Mouse (Mus musculus) small intestine, adult 2 months (tissue): ENCODE measurements around the gene Rad51b. TPM values are rescaled to one million over a fixed set of nuclear protein-coding genes. Genes with fewer than 3 reads are reported as not detected.

Experiments
- H3K27ac ChIP-seq: fragments of 200-500 bp; 2 replicates; pipeline ENCODE4 v1.5.1; 2012; ENCODE audit warnings: low read depth, low read length, control low read depth, inconsistent platforms; ENCODE audit not compliant: insufficient read depth
- H3K27me3 ChIP-seq: fragments of 200-500 bp; 2 replicates; pipeline ENCODE4 v1.6.1; 2012; ENCODE audit warnings: mild to moderate bottlenecking, moderate library complexity, low read length, inconsistent platforms; ENCODE audit not compliant: control insufficient read depth, insufficient read depth
- H3K36me3 ChIP-seq: fragments of 200-500 bp; 2 replicates; pipeline ENCODE4 v1.6.1; 2012; ENCODE audit warnings: mild to moderate bottlenecking, low read length, control low read depth, inconsistent platforms; ENCODE audit not compliant: control insufficient read depth, insufficient read depth
- H3K4me1 ChIP-seq: fragments of 200-500 bp; 2 replicates; pipeline ENCODE4 v1.6.1; 2012; ENCODE audit warnings: low read length, inconsistent platforms, mixed read lengths; ENCODE audit not compliant: control insufficient read depth, insufficient read depth, insufficient read length
- H3K4me3 ChIP-seq: fragments of 200-500 bp; 2 replicates; pipeline ENCODE4 v1.5.1; 2012; ENCODE audit warnings: low read depth, mild to moderate bottlenecking, control low read depth, inconsistent platforms, low read length, moderate library complexity
- CTCF ChIP-seq: fragments of 200-500 bp; IDR thresholded peaks from 2 replicates; pipeline ENCODE4 v1.5.1; 2012; ENCODE audit warnings: low read depth, mild to moderate bottlenecking, control low read depth, inconsistent platforms, low read length, moderate library complexity, mixed read lengths; ENCODE audit not compliant: insufficient replicate concordance, insufficient read length; ENCODE audit errors: extremely low read depth
- POLR2A ChIP-seq: fragments of 200-500 bp; IDR thresholded peaks from 2 replicates; pipeline ENCODE4 v1.6.1; 2012; ENCODE audit warnings: low read depth, mild to moderate bottlenecking, control low read depth, inconsistent platforms, low read length, moderate library complexity
- WGBS: fragments of 180-500 bp; shearing (Covaris S2); methylation state at CpG from one replicate; pipeline ENCODE4 v1.1.7; 2018; 5-methylcytosine and 5-hydroxymethylcytosine counted together
- polyA plus RNA-seq: library from polyadenylated mRNA; depleted of rRNA; stranded (reverse); fragments of >200 nt; gene quantifications from 2 replicates; pipeline ENCODE4 v1.2.3, GENCODE M21; 2012

The Rad51b gene
- polyA plus RNA-seq, 1 experiment, result 0.46 TPM

GRCm38 (mm10) chr12:79641570-79642285 lies 344.6 kb downstream of the Rad51b start:
- Histone ChIP-seq H3K4me1 (peaks cover 8% of the 10 kb centered on the region; the same call in 1 of the 2 replicates), H3K36me3 (no peaks in the 10 kb centered on the region), H3K4me3 (no peak overlapping the region), H3K27me3 (no peaks in the 10 kb centered on the region), H3K27ac (peak overlapping the region; percentile 50; the same call in 1 of the 2 replicates)
- TF ChIP-seq CTCF (no peak), POLR2A (no peak)
- 55% methylated on average over 7 of the region's 7 CpGs for WGBS

- no peak overlapping the region for H3K27ac ChIP-seq
- 87% methylated on average over 5 of the region's 5 CpGs for WGBS
Observed at GRCm38 (mm10) chr12:79642715-79643114, 345.6 kb downstream of the Rad51b start.

GRCm38 (mm10) chr12:79645656-79646055 lies 348.6 kb downstream of the Rad51b start:
- WGBS, result 95% methylated on average over 4 of the region's 4 CpGs
- no peak for TF ChIP-seq CTCF
- TF ChIP-seq POLR2A, result no peak
- H3K27ac ChIP-seq, result no peak overlapping the region
- H3K27me3 ChIP-seq, result no peaks in the 10 kb centered on the region
- H3K4me1 ChIP-seq, result peaks cover 4% of the 10 kb centered on the region; the same call in 1 of the 2 replicates
- H3K36me3 ChIP-seq, result no peaks in the 10 kb centered on the region
- H3K4me3 ChIP-seq, result no peak overlapping the region

More at GRCm38 (mm10) chr12:79642715-79643114, 345.6 kb downstream of the Rad51b start:
- H3K36me3 ChIP-seq, result no peaks in the 10 kb centered on the region
- H3K27me3 ChIP-seq, result no peaks in the 10 kb centered on the region
- peaks cover 8% of the 10 kb centered on the region; the same call in 1 of the 2 replicates for H3K4me1 ChIP-seq
- no peak overlapping the region for H3K4me3 ChIP-seq
- TF ChIP-seq POLR2A (no peak), CTCF (no peak)

GRCm38 (mm10) chr12:79646646-79647164 lies 349.6 kb downstream of the Rad51b start:
- Histone ChIP-seq H3K27me3 (no peaks in the 10 kb centered on the region), H3K36me3 (no peaks in the 10 kb centered on the region), H3K4me1 (peaks cover 4% of the 10 kb centered on the region; the same call in 1 of the 2 replicates), H3K27ac (no peak overlapping the region), H3K4me3 (no peak overlapping the region)
- TF ChIP-seq CTCF (no peak), POLR2A (no peak)
- WGBS, result 75% methylated on average over 9 of the region's 9 CpGs

GRCm38 (mm10) chr12:79647382-79647781 lies 350.3 kb downstream of the Rad51b start:
- no peak overlapping the region for H3K4me3 ChIP-seq
- no peaks in the 10 kb centered on the region for H3K36me3 ChIP-seq
- 89% methylated on average over 6 of the region's 6 CpGs for WGBS
- peak overlapping the region; percentile 1; the same call in 1 of the 2 replicates for H3K27ac ChIP-seq
- H3K27me3 ChIP-seq, result no peaks in the 10 kb centered on the region
- TF ChIP-seq POLR2A (no peak), CTCF (no peak)
- peaks cover 4% of the 10 kb centered on the region; the same call in 1 of the 2 replicates for H3K4me1 ChIP-seq

GRCm38 (mm10) chr12:79647976-79648375 lies 350.9 kb downstream of the Rad51b start:
- 87% methylated on average over 5 of the region's 5 CpGs for WGBS
- TF ChIP-seq CTCF, result no peak
- no peak for TF ChIP-seq POLR2A
- H3K27me3 ChIP-seq, result no peaks in the 10 kb centered on the region
- H3K36me3 ChIP-seq, result no peaks in the 10 kb centered on the region
- no peak overlapping the region for H3K4me3 ChIP-seq
- no peak overlapping the region for H3K27ac ChIP-seq
- peaks cover 4% of the 10 kb centered on the region; the same call in 1 of the 2 replicates for H3K4me1 ChIP-seq
